Comparison of ENCODE assay signal across 28 mouse cellular contexts in the genomic region with DNA sequence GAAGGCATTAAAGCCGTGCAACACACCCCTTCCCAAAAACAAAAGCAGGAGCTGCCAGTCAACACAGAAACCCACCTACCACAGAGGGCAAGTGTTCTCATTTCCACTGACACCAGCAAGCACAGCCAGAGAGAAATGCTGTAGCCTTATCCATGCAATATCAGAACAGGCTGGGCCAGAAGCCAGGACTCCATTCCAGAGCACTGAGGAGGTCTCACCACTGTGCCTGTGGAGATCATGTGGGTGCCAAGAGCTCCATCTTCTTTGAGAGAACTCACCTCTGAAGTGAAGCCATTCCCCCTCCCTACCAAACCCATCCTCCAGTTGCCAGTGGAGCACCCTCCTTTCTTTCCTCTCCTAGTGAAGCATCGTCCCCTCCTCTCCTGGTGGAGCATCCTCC.
"Had no signal": no experiment of that assay in that cellular context is flagged by ENCODE, and none has a peak within 500 bp of the region (broad histone marks: within the 10 kb centered on the region; RNA-seq: fewer than 3 reads in every experiment).

No protein-coding gene starts in this region.

- H3K36me3 ChIP-seq: heart, embryonic 13.5 days; heart, embryonic 15.5 days; hindbrain, embryonic 10.5 days; hindbrain, embryonic 12.5 days; intestine, embryonic 15.5 days; limb, embryonic 10.5 days; limb, embryonic 12.5 days; liver, embryonic 13.5 days had no signal

- H3K9me3 ChIP-seq: heart, embryonic 15.5 days; hindbrain, embryonic 12.5 days; intestine, embryonic 15.5 days; limb, embryonic 10.5 days; limb, embryonic 12.5 days; liver, embryonic 13.5 days had no signal

- ATAC-seq: hindbrain, embryonic 16.5 days; inflammation-experienced regulatory T-cells, adult 6 months; intestine, embryonic 15.5 days; intestine, postnatal 0 days had no signal

- H3K27me3 ChIP-seq: heart, embryonic 13.5 days; heart, embryonic 15.5 days; hindbrain, embryonic 12.5 days; intestine, embryonic 15.5 days; limb, embryonic 12.5 days; liver, embryonic 13.5 days had no signal

- H3K4me1 ChIP-seq: heart, embryonic 13.5 days; heart, embryonic 15.5 days; hindbrain, embryonic 10.5 days; hindbrain, embryonic 12.5 days; intestine, embryonic 15.5 days; limb, embryonic 10.5 days; limb, embryonic 12.5 days; liver, embryonic 13.5 days had no signal

- H3K4me2 ChIP-seq: heart, embryonic 11.5 days; heart, embryonic 13.5 days; heart, embryonic 15.5 days; hindbrain, embryonic 12.5 days; hindbrain, embryonic 14.5 days; intestine, embryonic 15.5 days; limb, embryonic 12.5 days; liver, embryonic 11.5 days; liver, embryonic 13.5 days had no signal

- H3K27ac ChIP-seq: gastrocnemius, adult 2 months; heart, adult 2 months; heart, embryonic 13.5 days; heart, embryonic 15.5 days; hindbrain, embryonic 10.5 days; hindbrain, embryonic 12.5 days; hindbrain, embryonic 14.5 days; intestine, embryonic 15.5 days; layer of hippocampus, adult 2 months; left cerebral cortex, adult 2 months; limb, embryonic 10.5 days; limb, embryonic 12.5 days; liver, embryonic 13.5 days had no signal

- H3K9ac ChIP-seq: heart, embryonic 13.5 days; heart, embryonic 15.5 days; hindbrain, embryonic 12.5 days; hindbrain, embryonic 14.5 days; intestine, embryonic 15.5 days; limb, embryonic 12.5 days; liver, embryonic 13.5 days had no signal

- H3K4me3 ChIP-seq: gastrocnemius, adult 2 months; heart, adult 2 months; heart, embryonic 13.5 days; heart, embryonic 15.5 days; hindbrain, embryonic 10.5 days; hindbrain, embryonic 12.5 days; intestine, embryonic 15.5 days; layer of hippocampus, adult 2 months; left cerebral cortex, adult 2 months; limb, embryonic 10.5 days; limb, embryonic 12.5 days; liver, embryonic 13.5 days had no signal

- DNase-seq: gastrocnemius, adult 2 months; gastrocnemius, postnatal 10 days; gastrocnemius, postnatal 25 days; heart, adult 2 months; heart, postnatal 14 days; heart, postnatal 36 days; kidney, adult 18-20 months; kidney, adult 8-10 months; kidney, postnatal 10 days; kidney, postnatal 25 days; kidney, postnatal 4 days; liver; liver, embryonic 13.5 days had no signal
